ENCODE assay signal across 1 mouse cellular context in the genomic region with DNA sequence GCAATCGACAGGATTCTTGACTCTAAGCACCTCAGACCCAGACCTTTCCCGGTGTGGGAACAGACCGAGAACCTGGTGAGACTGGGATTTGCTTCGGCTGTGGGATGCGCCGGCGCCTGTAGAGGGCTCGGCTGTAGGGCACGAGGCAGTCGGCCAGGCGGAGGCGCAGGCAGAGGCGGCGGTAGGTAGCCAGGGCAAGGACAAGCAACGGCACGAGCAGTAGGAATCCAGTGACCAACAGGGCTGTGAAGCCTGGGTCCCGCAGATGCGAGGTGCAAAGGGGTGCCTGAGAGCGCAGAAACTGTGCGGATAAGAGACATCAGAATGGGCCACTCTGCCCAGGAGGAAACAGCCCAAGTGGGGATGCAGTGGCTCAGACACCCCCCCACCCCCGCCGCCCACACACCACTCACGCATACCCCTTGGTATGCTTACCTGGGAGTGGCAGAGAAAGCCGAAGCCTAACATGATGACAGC.
TF ChIP-seq lines count a peak whose summit lies in the region.

No protein-coding gene starts in this region.

TF ChIP-seq in MEL, 35 proteins besides CTCF, POLR2A, EP300 and RAD21:
- TF ChIP-seq CHD2 (IDR thresholded peaks at IDR 0.05; ENCODE audit: low read length) = no peak
- TF ChIP-seq UBTF (IDR thresholded peaks at IDR 0.05; ENCODE audit: borderline replicate concordance, insufficient read depth, low read depth, low read length) = no peak
- no peak for TF ChIP-seq USF1 (IDR thresholded peaks at IDR 0.05; ENCODE audit: low read depth, low read length)
- TF ChIP-seq MYC (IDR thresholded peaks at IDR 0.05; ENCODE audit: low read depth, low read length) = no peak
- no peak for TF ChIP-seq MAX (IDR thresholded peaks at IDR 0.05; ENCODE audit: low read length)
- no peak for TF ChIP-seq NELFE (IDR thresholded peaks at IDR 0.05; ENCODE audit: low read depth, low read length)
- TF ChIP-seq MXI1 (IDR thresholded peaks at IDR 0.05; ENCODE audit: low read depth, low read length) = no peak
- no peak for TF ChIP-seq JUND (IDR thresholded peaks at IDR 0.05; ENCODE audit: low read depth, low read length)
- no peak for TF ChIP-seq ZC3H11A (IDR thresholded peaks at IDR 0.05; ENCODE audit: low read depth, low read length)
- no peak for TF ChIP-seq GABPA (IDR thresholded peaks at IDR 0.05; ENCODE audit: low read depth, low read length)
- TF ChIP-seq USF2 (IDR thresholded peaks at IDR 0.05; ENCODE audit: borderline replicate concordance in 1 of 2, insufficient read depth in 1 of 2, low read depth in 1 of 2, low read length in 2 of 2) = no peak
